ENCODE assay signal across 8 mouse cellular contexts in genomic region chr3:90525421-90525820, GRCm38 (mm10). TPM values are rescaled to one million over a fixed set of nuclear protein-coding genes. Genes with fewer than 3 reads are reported as not detected.
A peak's percentile ranks its signal among the peaks of the same experiment; 100 is the strongest.
DNase-seq lines count a peak whose midpoint lies in the region; ATAC-seq and TF ChIP-seq lines count a peak whose summit lies in the region.

No protein-coding gene starts in this region.

- no peaks in the 10 kb centered on the region for H3K36me3 ChIP-seq in midbrain, postnatal 0 days (ENCODE audit: insufficient read depth, low read length)
- no peaks in the 10 kb centered on the region for H3K36me3 ChIP-seq in midbrain, embryonic 11.5 days (ENCODE audit: control insufficient read depth, insufficient read depth, low read length)
- no peaks in the 10 kb centered on the region for H3K36me3 ChIP-seq in neural tube, embryonic 15.5 days

- TF ChIP-seq CTCF in midbrain, postnatal 0 days (IDR thresholded peaks at IDR 0.05): peak; percentile 75
- peak; percentile 76 for TF ChIP-seq CTCF in cortical plate, adult 2 months (IDR thresholded peaks at IDR 0.05; ENCODE audit: extremely low read depth, insufficient read depth, low read length)

- no peak overlapping the region for H3K4me2 ChIP-seq in midbrain, postnatal 0 days (ENCODE audit: low read depth, low read length, poor library complexity, severe bottlenecking)
- H3K4me2 ChIP-seq in midbrain, embryonic 11.5 days: no peak overlapping the region
- H3K4me2 ChIP-seq in neural tube, embryonic 15.5 days: no peak overlapping the region

- no peak overlapping the region for H3K9ac ChIP-seq in midbrain, postnatal 0 days (replicated peaks; ENCODE audit: low read length, poor library complexity, severe bottlenecking)
- no peak overlapping the region for H3K9ac ChIP-seq in midbrain, embryonic 11.5 days (ENCODE audit: low read length)
- no peak overlapping the region for H3K9ac ChIP-seq in neural tube, embryonic 15.5 days (replicated peaks)

- no peak for ATAC-seq in midbrain, postnatal 0 days (ENCODE audit: low FRiP score)
- no peak for ATAC-seq in midbrain, embryonic 11.5 days (ENCODE audit: low FRiP score)
- no peak for ATAC-seq in neural tube, embryonic 15.5 days (ENCODE audit: low FRiP score)

- H3K9me3 ChIP-seq in midbrain, postnatal 0 days (ENCODE audit: low read length): no peaks in the 10 kb centered on the region
- H3K9me3 ChIP-seq in midbrain, embryonic 11.5 days (ENCODE audit: control insufficient read depth, low read length): no peaks in the 10 kb centered on the region
- no peaks in the 10 kb centered on the region for H3K9me3 ChIP-seq in neural tube, embryonic 15.5 days (replicated peaks)

- no peaks in the 10 kb centered on the region for H3K4me1 ChIP-seq in midbrain, postnatal 0 days (ENCODE audit: insufficient read depth, low read length)
- no peaks in the 10 kb centered on the region for H3K4me1 ChIP-seq in midbrain, embryonic 11.5 days (ENCODE audit: control insufficient read depth, insufficient read depth, low read length)
- no peaks in the 10 kb centered on the region for H3K4me1 ChIP-seq in cortical plate, adult 2 months (ENCODE audit: control insufficient read depth, insufficient read depth, low read length)
- no peaks in the 10 kb centered on the region for H3K4me1 ChIP-seq in neural tube, embryonic 15.5 days

- no peak for TF ChIP-seq POLR2A in cortical plate, adult 2 months (IDR thresholded peaks at IDR 0.05; ENCODE audit: extremely low read depth, insufficient read depth, low read length)

- no peak overlapping the region for H3K4me3 ChIP-seq in midbrain, postnatal 0 days (ENCODE audit: low read depth, low read length)
- H3K4me3 ChIP-seq in midbrain, embryonic 11.5 days (ENCODE audit: low read depth, low read length): no peak overlapping the region
- no peak overlapping the region for H3K4me3 ChIP-seq in cortical plate, adult 2 months (ENCODE audit: insufficient read depth, low read length)
- H3K4me3 ChIP-seq in neural tube, embryonic 15.5 days (replicated peaks): no peak overlapping the region

- WGBS in midbrain, postnatal 0 days: 75% methylated on average over 4 of the region's 4 CpGs
- 69% methylated on average over 4 of the region's 4 CpGs for WGBS in midbrain, embryonic 11.5 days
- 73% methylated on average over 4 of the region's 4 CpGs for WGBS in neural tube, embryonic 15.5 days

- peak; percentile 17 for DNase-seq in cerebellum, adult 11-12 months
- no peak for DNase-seq in cerebellum, adult 8-10 months
- peak; percentile 82 for DNase-seq in midbrain, postnatal 0 days (ENCODE audit: low spot score)
- no peak for DNase-seq in midbrain, embryonic 11.5 days (ENCODE audit: low spot score, missing footprints)
- peak; percentile 82 for DNase-seq in kidney, adult 9 months
- peak; percentile 81 for DNase-seq in lung, postnatal 25 days (ENCODE audit: low spot score)

- no peaks in the 10 kb centered on the region for H3K27me3 ChIP-seq in midbrain, postnatal 0 days (ENCODE audit: insufficient read depth, low read length)
- H3K27me3 ChIP-seq in midbrain, embryonic 11.5 days (ENCODE audit: control insufficient read depth, insufficient read depth, low read length): no peaks in the 10 kb centered on the region
- no peaks in the 10 kb centered on the region for H3K27me3 ChIP-seq in neural tube, embryonic 15.5 days (replicated peaks)

- H3K27ac ChIP-seq in midbrain, postnatal 0 days (ENCODE audit: low read depth, low read length): no peak overlapping the region
- no peak overlapping the region for H3K27ac ChIP-seq in midbrain, embryonic 11.5 days (ENCODE audit: low read depth, low read length)
- H3K27ac ChIP-seq in cortical plate, adult 2 months (ENCODE audit: insufficient read depth, low read length): no peak overlapping the region
- no peak overlapping the region for H3K27ac ChIP-seq in neural tube, embryonic 15.5 days (replicated peaks)

RNA-seq across cellular contexts. Expression of gene S100a14, which starts 1.2 kb away (rescaled TPM):
- 0.55 TPM in 1 of 2 replicates, not detected in the other for total RNA-seq in midbrain, postnatal 0 days (2014; rRNA removed)
- not detected in 2 replicates for polyA plus RNA-seq in midbrain, postnatal 0 days (2015; fragmentation: Nextera tagmentation; extraction: Ambion mirVana)
- polyA plus RNA-seq in midbrain, embryonic 11.5 days (2014; fragmentation: Nextera tagmentation; extraction: Ambion mirVana): not detected in 2 replicates
- polyA plus RNA-seq in cortical plate, adult 2 months (2012; rRNA removed): not detected in 2 replicates
- polyA plus RNA-seq in neural tube, embryonic 15.5 days (2015; fragmentation: Nextera tagmentation; extraction: Ambion mirVana): 0.87 and 13.5 TPM in 2 replicates

RNA-seq across cellular contexts. Expression of gene S100a13, which starts 11.2 kb away (rescaled TPM):
- total RNA-seq in midbrain, postnatal 0 days (2014; rRNA removed): 4.5 and 7.3 TPM in 2 replicates
- 20.3 and 21.1 TPM in 2 replicates for polyA plus RNA-seq in midbrain, postnatal 0 days (2015; fragmentation: Nextera tagmentation; extraction: Ambion mirVana)
- polyA plus RNA-seq in midbrain, embryonic 11.5 days (2014; fragmentation: Nextera tagmentation; extraction: Ambion mirVana): 11.6 and 14.1 TPM in 2 replicates
- 74.0 and 74.6 TPM in 2 replicates for polyA plus RNA-seq in cortical plate, adult 2 months (2012; rRNA removed)
- 11.7 and 16.8 TPM in 2 replicates for polyA plus RNA-seq in neural tube, embryonic 15.5 days (2015; fragmentation: Nextera tagmentation; extraction: Ambion mirVana)

RNA-seq across cellular contexts. Expression of gene S100a1, which starts 11.2 kb away (rescaled TPM):
- 16.4 and 27.5 TPM in 2 replicates for total RNA-seq in midbrain, postnatal 0 days (2014; rRNA removed)
- 54.2 and 59.9 TPM in 2 replicates for polyA plus RNA-seq in midbrain, postnatal 0 days (2015; fragmentation: Nextera tagmentation; extraction: Ambion mirVana)
- polyA plus RNA-seq in midbrain, embryonic 11.5 days (2014; fragmentation: Nextera tagmentation; extraction: Ambion mirVana): 6.9 and 8.0 TPM in 2 replicates
- 265 and 281 TPM in 2 replicates for polyA plus RNA-seq in cortical plate, adult 2 months (2012; rRNA removed)
- polyA plus RNA-seq in neural tube, embryonic 15.5 days (2015; fragmentation: Nextera tagmentation; extraction: Ambion mirVana): 23.5 and 29.1 TPM in 2 replicates

RNA-seq across cellular contexts. Expression of gene S100a16, which starts 11.6 kb away (rescaled TPM):
- 38.4 and 76.1 TPM in 2 replicates for total RNA-seq in midbrain, postnatal 0 days (2014; rRNA removed)
- 65.5 and 74.7 TPM in 2 replicates for polyA plus RNA-seq in midbrain, postnatal 0 days (2015; fragmentation: Nextera tagmentation; extraction: Ambion mirVana)
- 37.2 and 40.0 TPM in 2 replicates for polyA plus RNA-seq in midbrain, embryonic 11.5 days (2014; fragmentation: Nextera tagmentation; extraction: Ambion mirVana)
- 116 and 134 TPM in 2 replicates for polyA plus RNA-seq in cortical plate, adult 2 months (2012; rRNA removed)
- polyA plus RNA-seq in neural tube, embryonic 15.5 days (2015; fragmentation: Nextera tagmentation; extraction: Ambion mirVana): 44.0 and 69.4 TPM in 2 replicates

RNA-seq across cellular contexts. Expression of gene Chtop, which starts 16.1 kb away (rescaled TPM):
- 233 and 254 TPM in 2 replicates for total RNA-seq in midbrain, postnatal 0 days (2014; rRNA removed)
- 154 and 163 TPM in 2 replicates for polyA plus RNA-seq in midbrain, postnatal 0 days (2015; fragmentation: Nextera tagmentation; extraction: Ambion mirVana)
- polyA plus RNA-seq in midbrain, embryonic 11.5 days (2014; fragmentation: Nextera tagmentation; extraction: Ambion mirVana): 138 and 146 TPM in 2 replicates
- 126 and 131 TPM in 2 replicates for polyA plus RNA-seq in cortical plate, adult 2 months (2012; rRNA removed)
- polyA plus RNA-seq in neural tube, embryonic 15.5 days (2015; fragmentation: Nextera tagmentation; extraction: Ambion mirVana): 169 TPM in 2 replicates

Comparison
In these comparisons a context has a peak if more than half of its experiments do, and no peak if none do; other contexts are left out.
1. DNase-seq: peak in cerebellum, adult 11-12 months (single experiment), midbrain, postnatal 0 days (single experiment), kidney, adult 9 months (single experiment) and lung, postnatal 25 days (single experiment); none in cerebellum, adult 8-10 months (single experiment) and midbrain, embryonic 11.5 days (single experiment).